20 mouse cellular contexts compared by ENCODE assay signal in the genomic region with DNA sequence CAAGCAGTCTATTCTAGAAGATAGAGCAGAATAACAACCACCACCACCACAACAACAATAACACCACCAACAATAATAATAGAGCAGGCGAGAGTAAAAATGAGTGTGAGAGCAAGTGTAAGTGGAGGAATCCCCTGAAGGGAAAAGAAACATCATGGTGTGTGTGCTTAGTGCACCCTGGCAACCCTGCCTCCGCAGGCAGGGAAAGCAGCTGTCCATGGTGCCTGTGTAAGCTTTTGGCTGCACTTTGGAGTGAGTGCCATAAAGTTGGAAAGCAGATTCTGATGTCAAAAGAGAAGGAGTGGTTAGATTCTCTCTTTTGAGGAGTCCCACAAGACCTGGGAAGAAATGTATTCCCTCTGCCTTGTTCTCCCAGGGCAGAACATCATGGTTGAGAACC.
DNase-seq lines count a peak whose midpoint lies in the region; ATAC-seq lines count a peak whose summit lies in the region.
"Had no signal": no experiment of that assay in that cellular context is flagged by ENCODE, and none has a peak within 500 bp of the region (broad histone marks: within the 10 kb centered on the region; RNA-seq: fewer than 3 reads in every experiment).

No protein-coding gene starts in this region.

- no peak overlapping the region for H3K27ac ChIP-seq in intestine, embryonic 14.5 days (ENCODE audit: low read depth)
- no peak overlapping the region for H3K27ac ChIP-seq in intestine, embryonic 15.5 days
- H3K27ac ChIP-seq in forebrain, embryonic 13.5 days = no peak overlapping the region
- H3K27ac ChIP-seq: embryonic facial prominence, embryonic 15.5 days; forebrain, embryonic 10.5 days; heart, embryonic 15.5 days; hindbrain, embryonic 12.5 days; midbrain, embryonic 12.5 days had no signal

- ATAC-seq in intestine, embryonic 14.5 days (replicated peaks; ENCODE audit: low FRiP score, low TSS enrichment, low read depth) = no peak
- no peak for ATAC-seq in intestine, embryonic 15.5 days
- no peak for ATAC-seq in forebrain, embryonic 13.5 days
- ATAC-seq: intestine, postnatal 0 days; Patski had no signal

- H3K9ac ChIP-seq in intestine, embryonic 14.5 days (ENCODE audit: low read length) = no peak overlapping the region
- no peak overlapping the region for H3K9ac ChIP-seq in intestine, embryonic 15.5 days
- no peak overlapping the region for H3K9ac ChIP-seq in forebrain, embryonic 13.5 days
- H3K9ac ChIP-seq: embryonic facial prominence, embryonic 15.5 days; heart, embryonic 15.5 days; hindbrain, embryonic 12.5 days; midbrain, embryonic 12.5 days had no signal

- H3K4me1 ChIP-seq in intestine, embryonic 14.5 days (replicated peaks; ENCODE audit: control insufficient read depth, insufficient read depth, low read length) = no peaks in the 10 kb centered on the region
- no peaks in the 10 kb centered on the region for H3K4me1 ChIP-seq in intestine, embryonic 15.5 days (replicated peaks)
- H3K4me1 ChIP-seq in forebrain, embryonic 13.5 days = no peaks in the 10 kb centered on the region
- H3K4me1 ChIP-seq: embryonic facial prominence, embryonic 15.5 days; forebrain, embryonic 10.5 days; heart, embryonic 15.5 days; hindbrain, embryonic 12.5 days; midbrain, embryonic 12.5 days had no signal

- no peak overlapping the region for H3K4me2 ChIP-seq in intestine, embryonic 14.5 days (ENCODE audit: low read length)
- H3K4me2 ChIP-seq in intestine, embryonic 15.5 days (replicated peaks) = no peak overlapping the region
- H3K4me2 ChIP-seq in forebrain, embryonic 13.5 days = no peak overlapping the region
- H3K4me2 ChIP-seq: embryonic facial prominence, embryonic 15.5 days; heart, embryonic 15.5 days; hindbrain, embryonic 12.5 days; midbrain, embryonic 12.5 days had no signal

- H3K27me3 ChIP-seq in intestine, embryonic 14.5 days (replicated peaks; ENCODE audit: control insufficient read depth, insufficient read depth, low read length) = no peaks in the 10 kb centered on the region
- no peaks in the 10 kb centered on the region for H3K27me3 ChIP-seq in intestine, embryonic 15.5 days (replicated peaks)
- no peaks in the 10 kb centered on the region for H3K27me3 ChIP-seq in forebrain, embryonic 13.5 days
- H3K27me3 ChIP-seq: CH12.LX; embryonic facial prominence, embryonic 15.5 days; heart, embryonic 15.5 days; hindbrain, embryonic 12.5 days; midbrain, embryonic 12.5 days; Patski had no signal

- no peaks in the 10 kb centered on the region for H3K9me3 ChIP-seq in intestine, embryonic 14.5 days (ENCODE audit: control insufficient read depth, low read length)
- H3K9me3 ChIP-seq in intestine, embryonic 15.5 days = no peaks in the 10 kb centered on the region
- H3K9me3 ChIP-seq in forebrain, embryonic 13.5 days (replicated peaks) = no peaks in the 10 kb centered on the region
- H3K9me3 ChIP-seq: embryonic facial prominence, embryonic 15.5 days; forebrain, embryonic 10.5 days; heart, embryonic 15.5 days; hindbrain, embryonic 12.5 days; midbrain, embryonic 12.5 days had no signal

- H3K4me3 ChIP-seq in intestine, embryonic 14.5 days (ENCODE audit: low read depth, low read length) = no peak overlapping the region
- no peak overlapping the region for H3K4me3 ChIP-seq in intestine, embryonic 15.5 days (replicated peaks)
- no peak overlapping the region for H3K4me3 ChIP-seq in forebrain, embryonic 13.5 days
- H3K4me3 ChIP-seq: embryonic facial prominence, embryonic 15.5 days; forebrain, embryonic 10.5 days; heart, embryonic 15.5 days; hindbrain, embryonic 12.5 days; midbrain, embryonic 12.5 days had no signal

- 27% methylated on average over 2 of the region's 2 CpGs for WGBS in intestine, embryonic 14.5 days
- WGBS in intestine, embryonic 15.5 days = 37% methylated on average over 2 of the region's 2 CpGs
- WGBS in forebrain, embryonic 13.5 days = 63% methylated on average over 2 of the region's 2 CpGs

- peak; percentile 2 for DNase-seq in adrenal gland, postnatal 10 days
- no peak for DNase-seq in adrenal gland, postnatal 25 days
- peak; percentile 51 for DNase-seq in intestine, embryonic 14.5 days (ENCODE audit: low spot score)
- peak; percentile 1 for DNase-seq in ZHBTc4 (ENCODE audit: low read depth, low spot score)
- peak; percentile 19 for DNase-seq in forelimb bud, embryonic 11.5 days (ENCODE audit: low read depth, low spot score)
- DNase-seq in MN1 (ENCODE audit: low spot score) = no peak
- DNase-seq: cerebellum, adult 11 months; cerebellum, postnatal 14 days; lung, adult 18-20 months; lung, postnatal 4 days had no signal

- no peaks in the 10 kb centered on the region for H3K36me3 ChIP-seq in intestine, embryonic 14.5 days (ENCODE audit: control insufficient read depth, insufficient read depth, low read length)
- H3K36me3 ChIP-seq in intestine, embryonic 15.5 days = no peaks in the 10 kb centered on the region
- no peaks in the 10 kb centered on the region for H3K36me3 ChIP-seq in forebrain, embryonic 13.5 days (ENCODE audit: poor library complexity, severe bottlenecking)
- H3K36me3 ChIP-seq: embryonic facial prominence, embryonic 15.5 days; forebrain, embryonic 10.5 days; heart, embryonic 15.5 days; hindbrain, embryonic 12.5 days; midbrain, embryonic 12.5 days had no signal

Comparison
In these comparisons a context has a peak if more than half of its experiments do, and no peak if none do; other contexts are left out.
1. DNase-seq: peak in adrenal gland, postnatal 10 days (single experiment), intestine, embryonic 14.5 days (single experiment), ZHBTc4 (single experiment) and forelimb bud, embryonic 11.5 days (single experiment); none in adrenal gland, postnatal 25 days (single experiment) and MN1 (single experiment).